Mouse (Mus musculus) adrenal gland (tissue): Measurements from ENCODE around the gene Olfr1385.
"Not testable (repeated sequence)": the region's sequence is repeated elsewhere in the genome, so short reads cannot be mapped to it uniquely, and the experiment has no call there.

ENCODE experiments used
- intact Hi-C: fragments of 180-260 bp; cut with DNase I; formaldehyde crosslinking; loops from one replicate; pipeline ENCODE4 v1.15.1; 2025
- long read RNA-seq, 2 experiments: library from polyadenylated mRNA; unstranded; transcript quantifications; one replicate each; pipeline ENCODE4 v2.0.0; 2020; ENCODE audit warnings: borderline replicate concordance in 1 of 2; ENCODE audit not compliant: insufficient replicate concordance in 1 of 2

Olfr1385 gene
- long read RNA-seq, experiment 1 = 0 reads
- long read RNA-seq, experiment 2 = 0 reads

DNA sequence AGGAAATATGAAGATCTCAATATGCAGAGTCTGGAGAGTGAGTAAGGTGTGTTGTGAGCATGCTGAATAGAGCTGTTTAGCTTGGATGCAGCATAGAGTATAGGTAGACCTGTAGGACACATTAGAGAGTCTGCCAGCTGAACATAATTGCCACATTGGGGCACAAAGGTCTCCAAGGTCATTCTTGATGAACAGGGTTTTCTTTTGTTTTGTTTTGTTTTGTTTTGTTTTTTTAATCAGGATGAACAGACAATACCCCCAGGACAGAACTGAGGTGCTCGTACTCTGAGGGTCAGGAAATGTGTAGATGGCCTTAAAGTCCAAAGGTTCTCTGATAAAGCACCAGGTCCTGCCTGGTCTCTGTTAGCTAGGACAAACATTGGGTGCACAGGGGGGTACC, at the start of gene Olfr1385:
Gene Olfr1385, plus strand, starts transcription at position 301 of the 400 bp plus-strand sequence.
- intact Hi-C loops = not testable (repeated sequence)

DNA sequence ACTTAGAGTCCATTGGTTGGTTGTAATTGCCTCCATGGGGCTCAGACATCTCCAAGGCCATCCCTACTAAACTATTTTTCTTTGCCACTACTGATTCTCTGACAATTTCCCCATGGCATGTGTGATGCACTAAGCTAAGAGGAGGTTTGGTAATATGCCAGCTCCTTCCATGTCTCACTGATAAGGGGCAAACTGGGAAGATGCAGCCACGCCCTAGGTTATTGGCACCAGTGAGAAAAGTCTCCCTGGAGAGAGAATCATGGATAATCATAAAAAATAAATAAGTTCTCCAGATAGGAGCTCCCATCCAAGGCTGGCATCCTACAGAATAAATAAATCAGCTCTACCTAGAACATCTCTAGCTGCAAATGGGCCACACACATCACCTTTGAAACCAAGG, 33.8 kb upstream of the Olfr1385 start, which contains the start of gene Olfr1387:
Gene Olfr1387, plus strand, starts transcription at position 301 of the 400 bp plus-strand sequence.
- intact Hi-C loops = no loop called here

DNA sequence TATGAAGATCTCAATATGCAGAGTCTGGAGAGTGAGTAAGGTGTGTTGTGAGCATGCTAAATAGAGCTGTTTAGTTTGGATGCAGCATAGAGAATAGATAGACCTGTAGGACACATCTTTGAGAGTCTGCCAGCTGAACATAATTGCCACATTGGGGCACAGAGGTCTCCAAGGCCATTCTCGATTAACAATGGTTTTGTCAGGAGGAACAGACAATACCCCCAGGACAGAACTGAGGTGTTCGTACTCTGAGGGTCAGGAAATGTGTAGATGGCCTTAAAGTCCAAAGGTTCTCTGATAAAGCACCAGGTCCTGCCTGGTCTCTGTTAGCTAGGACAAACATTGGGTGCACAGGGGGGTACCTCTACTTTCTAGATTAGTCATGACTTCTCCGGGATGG, 24.1 kb upstream of the Olfr1385 start, which contains the start of gene Olfr1386:
Gene Olfr1386, plus strand, starts transcription at position 301 of the 400 bp plus-strand sequence.
- intact Hi-C loops = not testable (repeated sequence)

DNA sequence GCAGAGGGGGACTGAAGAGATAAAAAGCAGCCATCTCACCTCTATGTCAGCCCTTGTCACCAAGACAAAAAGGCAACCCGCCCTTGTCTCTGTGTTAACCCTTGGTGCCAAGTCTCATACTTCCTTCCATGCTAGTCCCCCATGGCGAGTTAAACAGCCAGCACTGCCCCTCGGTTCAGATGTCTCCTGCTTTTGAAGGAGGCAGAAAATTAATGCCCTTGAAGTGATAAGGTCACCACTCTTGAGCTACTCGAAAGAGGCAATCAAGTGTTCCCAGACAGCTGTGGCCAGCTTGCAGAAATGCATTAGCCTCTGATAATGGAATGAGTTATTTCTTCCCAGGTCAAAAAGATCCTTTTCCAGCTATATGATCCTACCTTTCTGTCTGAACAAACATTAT, 2.9 kb upstream of the Olfr1385 start:
- intact Hi-C loops = no loop called here

DNA sequence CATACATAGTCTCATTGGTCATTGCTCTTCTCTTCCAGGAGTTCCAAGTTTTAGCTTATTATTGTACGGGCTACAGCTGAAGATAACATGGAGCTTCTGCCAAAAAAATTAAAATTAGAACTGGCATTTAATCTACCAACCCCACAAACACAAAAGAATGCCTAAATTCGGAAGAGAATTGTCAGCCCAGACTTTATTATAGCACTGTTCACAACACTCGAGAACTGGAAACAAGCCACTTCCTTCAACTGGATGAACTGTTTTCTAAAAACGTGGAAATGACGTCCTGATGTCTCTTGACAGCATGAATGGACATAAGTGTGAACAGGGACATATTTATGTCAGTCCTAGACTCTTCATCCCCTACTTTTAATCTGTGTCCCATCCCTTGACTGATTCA, 29.2 kb downstream of the Olfr1385 start:
- intact Hi-C loops = no loop called here

DNA sequence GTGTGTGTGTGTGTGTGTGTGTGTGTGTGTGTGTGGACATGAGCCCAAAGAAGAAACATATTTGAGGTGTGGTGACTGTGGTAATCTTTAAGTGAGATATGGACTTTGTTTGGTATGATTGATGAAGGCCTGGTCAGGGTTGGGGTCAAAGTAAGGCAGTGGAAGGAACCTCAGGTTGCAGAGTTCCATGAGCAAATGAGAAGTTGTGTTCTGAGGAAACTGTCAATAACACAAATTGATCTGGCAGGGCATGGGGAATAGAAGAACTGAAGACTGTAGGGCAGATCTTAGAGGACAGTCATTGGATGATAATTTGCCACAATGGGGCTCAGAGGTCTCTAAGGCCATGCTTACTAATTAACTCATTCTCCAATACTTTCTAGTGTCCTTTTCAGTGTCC, 30.5 kb downstream of the Olfr1385 start, which contains the start of gene Olfr1383:
Gene Olfr1383, plus strand, starts transcription at position 301 of the 400 bp plus-strand sequence.
- intact Hi-C loops = no loop called here

DNA sequence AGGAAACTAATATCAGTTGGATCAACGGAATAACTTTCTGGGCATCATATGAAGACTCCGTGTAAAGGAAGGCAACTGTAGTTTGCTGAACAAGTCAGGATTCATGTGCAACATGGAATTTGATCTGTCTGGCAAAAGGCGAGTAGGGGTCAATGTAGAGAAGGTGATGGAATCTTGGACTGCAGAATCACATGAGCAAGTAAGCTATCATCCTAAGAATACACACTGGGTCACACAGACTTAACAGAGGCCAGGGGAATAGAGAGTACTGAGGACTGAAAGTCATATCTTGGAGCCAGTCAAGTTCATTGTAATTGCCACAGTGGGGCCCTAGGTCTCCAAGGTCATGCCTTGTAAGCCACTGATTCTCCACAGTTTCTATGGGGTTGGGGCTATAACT, 39.1 kb downstream of the Olfr1385 start, which contains the start of gene Olfr1382:
Gene Olfr1382, plus strand, starts transcription at position 301 of the 400 bp plus-strand sequence.
- intact Hi-C loops = no loop called here

DNA sequence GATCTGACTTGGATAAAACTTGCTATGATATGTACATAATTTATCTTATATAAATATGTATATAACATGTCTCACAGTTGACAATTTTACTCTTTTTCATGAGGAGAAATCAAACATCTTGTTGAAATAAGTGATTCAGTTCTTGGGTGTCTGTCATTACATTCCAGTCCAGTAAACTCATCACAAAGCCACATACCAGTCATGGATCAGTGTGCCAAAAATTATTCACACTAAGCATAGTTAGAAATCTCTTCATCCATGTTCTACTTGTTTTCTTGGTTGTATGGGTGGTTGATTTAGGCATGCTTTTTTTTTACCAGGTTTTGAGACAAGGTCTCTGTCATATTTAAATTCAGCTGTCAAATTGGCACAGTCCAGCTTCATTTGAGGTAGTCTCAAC, 43.9 kb downstream of the Olfr1385 start:
- intact Hi-C loops = no loop called here

DNA sequence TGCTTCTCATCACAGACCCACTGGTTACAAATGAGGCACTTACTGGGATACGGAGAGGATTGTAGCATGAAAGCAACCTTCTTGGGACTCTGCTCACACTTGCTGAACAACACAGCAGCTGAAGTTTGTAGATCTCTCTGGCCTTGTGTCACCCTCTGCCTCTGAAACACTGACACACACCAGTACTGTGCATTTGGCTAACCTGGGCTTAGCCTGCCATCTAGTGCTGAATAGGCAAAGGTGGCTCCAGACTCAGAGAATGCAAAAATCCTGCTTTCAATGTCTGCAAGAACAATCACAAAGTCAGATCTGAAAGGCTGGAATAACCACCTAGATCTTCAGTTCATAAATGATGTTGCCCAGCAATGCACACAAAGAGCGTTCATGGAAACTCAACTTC, 47.8 kb downstream of the Olfr1385 start:
- intact Hi-C loops = not testable (repeated sequence)

DNA sequence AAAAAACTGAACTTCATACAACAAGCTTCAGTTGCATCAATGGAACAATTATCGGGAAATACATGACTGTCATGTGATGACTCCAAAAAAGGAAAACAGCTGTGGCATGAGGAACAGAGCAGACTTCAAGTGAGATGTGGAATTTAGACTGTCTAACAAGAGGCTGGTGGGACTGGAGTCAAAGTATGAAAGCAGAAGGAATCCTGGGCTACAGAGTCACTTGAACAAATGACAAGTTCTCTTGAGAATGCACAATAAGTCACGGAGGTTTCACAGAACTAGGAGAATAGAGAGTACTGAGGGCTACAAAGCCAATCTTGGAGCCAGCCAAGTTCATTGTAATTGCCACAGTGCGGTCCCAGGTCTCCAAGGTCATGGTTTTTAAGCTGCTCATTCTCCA, 54.3 kb downstream of the Olfr1385 start, which contains the start of gene Olfr1381:
Gene Olfr1381, plus strand, starts transcription at position 301 of the 400 bp plus-strand sequence.
- intact Hi-C loops = not testable (repeated sequence)
